Mouse (Mus musculus) liver, embryonic 16.5 days (tissue): ENCODE measurements around the gene B230217C12Rik. TPM values are rescaled to one million over a fixed set of nuclear protein-coding genes. Genes with fewer than 3 reads are reported as not detected.
"Not testable (repeated sequence)": the region's sequence is repeated elsewhere in the genome, so short reads cannot be mapped to it uniquely, and the experiment has no call there.

Source experiments
- ATAC-seq: fragments of 200-750 bp; cut with Nextera tagmentation; 2 replicates; pipeline ENCODE4 v1.8.0; 2017; ENCODE audit warnings: low read depth, mild to moderate bottlenecking, moderate number of reproducible peaks, moderate library complexity
- H3K27ac ChIP-seq: fragments of 300-500 bp; sonication (generic); 2 replicates; pipeline ENCODE4 v1.5.1; 2014; ENCODE audit warnings: mild to moderate bottlenecking, low read length
- H3K27me3 ChIP-seq: fragments of 300-500 bp; sonication (generic); 2 replicates; pipeline ENCODE4 v1.6.1; 2014; ENCODE audit warnings: low read depth, low read length, mixed read lengths; ENCODE audit not compliant: control insufficient read depth, insufficient read depth
- H3K36me3 ChIP-seq: fragments of 300-500 bp; sonication (generic); 2 replicates; pipeline ENCODE4 v1.6.1; 2014; ENCODE audit warnings: mild to moderate bottlenecking; ENCODE audit not compliant: control insufficient read depth, insufficient read depth
- H3K4me1 ChIP-seq: fragments of 300-500 bp; sonication (generic); 2 replicates; pipeline ENCODE4 v1.6.1; 2014; ENCODE audit warnings: low read depth, low read length, mixed read lengths; ENCODE audit not compliant: control insufficient read depth
- H3K4me2 ChIP-seq: fragments of 300-500 bp; sonication (generic); 2 replicates; pipeline ENCODE4 v1.6.1; 2014; ENCODE audit warnings: low read depth, low read length, mixed read lengths
- H3K4me3 ChIP-seq: fragments of 300-500 bp; sonication (generic); 2 replicates; pipeline ENCODE4 v1.5.1; 2014; ENCODE audit warnings: low read depth, mild to moderate bottlenecking, low read length
- H3K9ac ChIP-seq: fragments of 300-500 bp; sonication (generic); 2 replicates; pipeline ENCODE4 v1.6.1; 2014; ENCODE audit warnings: low read depth, low read length
- H3K9me3 ChIP-seq: fragments of 300-500 bp; sonication (generic); replicated peaks from 2 replicates; pipeline ENCODE4 v1.6.1; 2016; ENCODE audit warnings: low read length; ENCODE audit not compliant: control insufficient read depth
- WGBS: fragments of 180-500 bp; shearing (Covaris S2); extraction: QIAGEN DNeasy Blood & Tissue Kit; methylation state at CpG from one replicate; pipeline ENCODE4 v1.1.7; 2014; ENCODE audit not compliant: insufficient replicate concordance; 5-methylcytosine and 5-hydroxymethylcytosine counted together
- polyA plus RNA-seq: library from polyadenylated mRNA; unstranded; fragments of >200 nt; fragmentation: Nextera tagmentation; extraction: Ambion mirVana; gene quantifications from 2 replicates; pipeline ENCODE4 v1.2.1, GENCODE M21; 2015

The B230217C12Rik gene
- polyA plus RNA-seq, 1 experiment from 2014 or later: 0.19 TPM

DNA sequence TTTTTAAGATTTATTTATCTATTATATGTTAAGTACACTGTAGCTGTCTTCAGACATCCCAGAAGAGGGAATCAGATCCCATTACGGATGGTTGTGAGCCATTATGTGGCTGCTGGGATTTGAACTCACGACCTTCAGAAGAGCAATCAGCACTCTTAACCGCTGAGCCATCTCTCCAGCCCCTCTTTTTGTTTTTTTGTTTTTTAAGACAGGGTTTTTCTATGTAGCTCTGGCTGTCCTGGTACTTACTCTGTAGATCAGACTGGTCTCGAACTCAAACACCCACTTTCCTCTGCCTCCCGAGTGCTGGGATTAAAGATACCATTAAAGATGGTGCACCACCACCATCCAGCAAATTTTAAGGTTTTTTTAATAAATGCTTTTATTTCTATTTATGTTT lies 24.8 kb downstream of the B230217C12Rik start:
- Histone ChIP-seq H3K27me3 (no peaks in the 10 kb centered on the region), H3K27ac (no peak overlapping the region), H3K9me3 (no peaks in the 10 kb centered on the region), H3K9ac (no peak overlapping the region), H3K4me1 (no peaks in the 10 kb centered on the region), H3K36me3 (no peaks in the 10 kb centered on the region), H3K4me3 (no peak overlapping the region), H3K4me2 (no peak overlapping the region)
- ATAC-seq: no peak
- 65% methylated on average over 5 of the region's 5 CpGs for WGBS

GRCm38 (mm10) chr11:97866091-97866888 lies 25.7 kb downstream of the B230217C12Rik start:
- no peak overlapping the region for H3K4me3 ChIP-seq
- H3K27ac ChIP-seq: no peak overlapping the region
- H3K9me3 ChIP-seq: no peaks in the 10 kb centered on the region
- no peaks in the 10 kb centered on the region for H3K36me3 ChIP-seq
- no peak overlapping the region for H3K9ac ChIP-seq
- ATAC-seq: peak; percentile 71
- 77% methylated on average over 3 of the region's 3 CpGs for WGBS
- H3K4me1 ChIP-seq: no peaks in the 10 kb centered on the region
- no peak overlapping the region for H3K4me2 ChIP-seq
- H3K27me3 ChIP-seq: no peaks in the 10 kb centered on the region

- Histone ChIP-seq H3K27ac (no peak overlapping the region), H3K27me3 (no peaks in the 10 kb centered on the region), H3K9ac (no peak overlapping the region), H3K9me3 (no peaks in the 10 kb centered on the region), H3K36me3 (no peaks in the 10 kb centered on the region), H3K4me1 (no peaks in the 10 kb centered on the region), H3K4me2 (no peak overlapping the region), H3K4me3 (no peak overlapping the region)
- no peak for ATAC-seq
- 64% methylated on average over 3 of the region's 3 CpGs for WGBS
Measured at GRCm38 (mm10) chr11:97867591-97867990, 27.0 kb downstream of the B230217C12Rik start.

- H3K4me2 ChIP-seq, H3K9ac ChIP-seq, H3K27me3 ChIP-seq, H3K27ac ChIP-seq, H3K4me3 ChIP-seq, ATAC-seq, H3K36me3 ChIP-seq, H3K4me1 ChIP-seq, H3K9me3 ChIP-seq: not testable (repeated sequence)
- 64% methylated on average over 5 of the region's 5 CpGs for WGBS
Measured at GRCm38 (mm10) chr11:97872378-97872777, 31.8 kb downstream of the B230217C12Rik start.

DNA sequence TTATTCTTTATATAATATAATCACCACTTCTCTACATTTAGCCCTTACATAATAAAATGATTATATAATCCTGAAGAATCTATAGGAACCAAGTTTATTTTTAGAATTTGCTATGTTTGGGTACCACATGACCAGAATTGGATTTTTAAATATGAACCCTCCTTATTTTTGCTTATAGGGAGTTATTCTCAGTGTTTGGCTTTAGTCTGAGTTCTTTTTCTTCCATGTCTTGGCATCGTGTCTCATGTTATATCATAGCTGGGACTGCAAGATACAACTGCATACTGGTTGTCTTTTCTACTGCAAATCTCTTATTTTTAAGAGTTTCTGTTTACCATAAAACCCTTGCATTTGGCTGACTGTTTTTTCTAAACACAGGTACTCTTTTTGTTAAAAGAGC lies 33.8 kb downstream of the B230217C12Rik start:
- no peaks in the 10 kb centered on the region for H3K4me1 ChIP-seq
- no peak overlapping the region for H3K9ac ChIP-seq
- no peaks in the 10 kb centered on the region for H3K36me3 ChIP-seq
- no peaks in the 10 kb centered on the region for H3K9me3 ChIP-seq
- H3K27ac ChIP-seq: no peak overlapping the region
- no peaks in the 10 kb centered on the region for H3K27me3 ChIP-seq
- ATAC-seq: no peak
- H3K4me3 ChIP-seq: no peak overlapping the region
- WGBS: 71% methylated on average over 1 of the region's 1 CpGs
- no peak overlapping the region for H3K4me2 ChIP-seq

GRCm38 (mm10) chr11:97877341-97877740 lies 36.8 kb downstream of the B230217C12Rik start:
- no peak for ATAC-seq
- 74% methylated on average over 2 of the region's 2 CpGs for WGBS

DNA sequence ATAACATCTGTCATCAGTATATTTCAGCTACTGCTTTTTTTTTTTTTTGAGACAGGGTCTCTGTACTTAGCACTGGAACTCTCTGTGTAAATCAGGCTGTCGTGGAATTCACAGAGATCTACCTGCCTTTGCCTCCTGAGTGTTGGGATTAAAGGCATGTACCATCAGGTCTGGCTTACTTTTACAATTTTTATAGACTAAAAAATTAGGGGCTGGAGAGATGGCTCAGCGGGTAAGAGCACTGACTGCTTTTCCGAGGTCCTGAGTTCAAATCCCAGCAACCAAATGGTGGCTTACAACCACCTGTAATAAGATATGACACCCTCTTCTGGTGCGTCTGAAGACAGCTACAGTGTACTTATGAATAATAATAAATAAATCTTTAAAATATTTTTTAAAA lies 39.8 kb downstream of the B230217C12Rik start:
- H3K9ac ChIP-seq: no peak overlapping the region
- no peaks in the 10 kb centered on the region; the same call in 1 of the 2 replicates for H3K9me3 ChIP-seq
- H3K27ac ChIP-seq: no peak overlapping the region
- peaks cover 5% of the 10 kb centered on the region for H3K4me1 ChIP-seq
- H3K4me3 ChIP-seq: no peak overlapping the region
- no peak for ATAC-seq
- no peak overlapping the region for H3K4me2 ChIP-seq
- H3K27me3 ChIP-seq: no peaks in the 10 kb centered on the region
- 65% methylated on average over 4 of the region's 4 CpGs for WGBS
- H3K36me3 ChIP-seq: no peaks in the 10 kb centered on the region

More at GRCm38 (mm10) chr11:97877341-97877740, 36.8 kb downstream of the B230217C12Rik start:
- H3K27me3 ChIP-seq: no peaks in the 10 kb centered on the region
- H3K4me1 ChIP-seq: no peaks in the 10 kb centered on the region
- no peaks in the 10 kb centered on the region for H3K9me3 ChIP-seq
- no peak overlapping the region for H3K4me3 ChIP-seq
- no peak overlapping the region for H3K27ac ChIP-seq
- H3K36me3 ChIP-seq: no peaks in the 10 kb centered on the region
- no peak overlapping the region for H3K9ac ChIP-seq
- H3K4me2 ChIP-seq: no peak overlapping the region

- Histone ChIP-seq H3K4me3 (peak overlapping the region; percentile 71), H3K4me1 (peaks cover 5% of the 10 kb centered on the region), H3K27ac (peak overlapping the region; percentile 87), H3K4me2 (peak overlapping the region; percentile 74), H3K9me3 (no peaks in the 10 kb centered on the region; the same call in 1 of the 2 replicates), H3K9ac (peak overlapping the region; percentile 72), H3K27me3 (no peaks in the 10 kb centered on the region), H3K36me3 (no peaks in the 10 kb centered on the region)
- 3% methylated on average over 26 of the region's 26 CpGs for WGBS
- peak; percentile 73 for ATAC-seq
Measured at GRCm38 (mm10) chr11:97883542-97883917, 43.0 kb downstream of the B230217C12Rik start.

- WGBS: under 1% methylated on average over 37 of the region's 37 CpGs
- H3K9me3 ChIP-seq: no peaks in the 10 kb centered on the region; the same call in 1 of the 2 replicates
Measured at GRCm38 (mm10) chr11:97883918-97884600, 43.5 kb downstream of the B230217C12Rik start, which contains the start of gene Fbxo47. Gene Fbxo47, minus strand, starts transcription at chr11:97884154.

More at GRCm38 (mm10) chr11:97883918-97884600, 43.5 kb downstream of the B230217C12Rik start, which contains the start of gene Fbxo47:
- Histone ChIP-seq H3K36me3 (no peaks in the 10 kb centered on the region), H3K27ac (peak within 1 kb of the TSS; percentile 87), H3K4me2 (peak within 1 kb of the TSS; percentile 74), H3K9ac (peak within 1 kb of the TSS; percentile 72), H3K4me3 (peak within 1 kb of the TSS; percentile 71), H3K27me3 (no peaks in the 10 kb centered on the region), H3K4me1 (peaks cover 5% of the 10 kb centered on the region)
- ATAC-seq: peak; percentile 92
